Mouse (Mus musculus) embryonic facial prominence, embryonic 15.5 days (tissue): ENCODE data around the gene Triml2. TPM values are rescaled to one million over a fixed set of nuclear protein-coding genes. Genes with fewer than 3 reads are reported as not detected.

Experiments
- ATAC-seq: fragments of 200-750 bp; cut with Nextera tagmentation; 2 replicates; pipeline ENCODE4 v1.8.0; 2017; ENCODE audit warnings: low read depth, moderate TSS enrichment; ENCODE audit not compliant: insufficient number of reproducible peaks, low FRiP score, low TSS enrichment
- H3K27ac ChIP-seq: fragments of 300-500 bp; sonication (generic); replicated peaks from 2 replicates; pipeline ENCODE4 v1.5.1; 2015; ENCODE audit warnings: mild to moderate bottlenecking, inconsistent platforms
- H3K27me3 ChIP-seq: fragments of 300-500 bp; sonication (generic); 2 replicates; pipeline ENCODE4 v1.6.1; 2015; ENCODE audit warnings: inconsistent platforms
- H3K36me3 ChIP-seq: fragments of 300-500 bp; sonication (generic); 2 replicates; pipeline ENCODE4 v1.6.1; 2015; ENCODE audit warnings: mild to moderate bottlenecking, inconsistent platforms
- H3K4me1 ChIP-seq: fragments of 300-500 bp; sonication (generic); 2 replicates; pipeline ENCODE4 v1.6.1; 2015; ENCODE audit warnings: inconsistent platforms
- H3K4me2 ChIP-seq: fragments of 300-500 bp; sonication (generic); replicated peaks from 2 replicates; pipeline ENCODE4 v1.6.1; 2015; ENCODE audit warnings: mild to moderate bottlenecking, inconsistent platforms
- H3K4me3 ChIP-seq: fragments of 300-500 bp; sonication (generic); replicated peaks from 2 replicates; pipeline ENCODE4 v1.5.1; 2015; ENCODE audit warnings: mild to moderate bottlenecking, inconsistent platforms
- H3K9ac ChIP-seq: fragments of 300-500 bp; sonication (generic); 2 replicates; pipeline ENCODE4 v1.6.1; 2015; ENCODE audit warnings: inconsistent platforms
- H3K9me3 ChIP-seq: fragments of 300-500 bp; sonication (generic); replicated peaks from 2 replicates; pipeline ENCODE4 v1.6.1; 2016; ENCODE audit warnings: inconsistent platforms
- WGBS: fragments of 180-500 bp; shearing (Covaris S2); methylation state at CpG from one replicate; pipeline ENCODE4 v1.1.7; 2015; 5-methylcytosine and 5-hydroxymethylcytosine counted together
- polyA plus RNA-seq: library from polyadenylated mRNA; unstranded; fragments of >200 nt; fragmentation: Nextera tagmentation; extraction: Ambion mirVana; gene quantifications from 2 replicates; pipeline ENCODE4 v1.2.1, GENCODE M21; 2015

The Triml2 gene
- polyA plus RNA-seq, 1 experiment from 2014 or later, result not detected

DNA sequence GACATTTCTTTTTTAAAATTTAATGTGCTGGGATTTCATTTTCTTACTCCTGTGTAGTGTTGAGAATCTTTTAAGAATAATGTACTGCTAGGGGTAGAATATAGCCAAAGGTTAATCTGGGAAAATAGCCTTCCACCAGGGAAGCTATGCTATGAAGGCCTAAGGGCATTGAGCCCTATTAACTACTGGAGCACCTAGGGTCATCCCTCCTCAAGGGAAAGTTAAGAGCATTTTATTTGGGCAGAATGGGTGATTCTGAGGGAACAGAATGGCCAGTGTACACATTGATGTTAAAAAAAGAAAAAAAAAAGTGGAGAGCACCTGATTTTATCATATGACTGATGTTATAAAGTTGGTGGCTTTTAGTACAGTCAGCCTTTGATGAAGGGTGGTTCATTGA lies 35.2 kb downstream of the Triml2 start:
- no peaks in the 10 kb centered on the region for H3K27me3 ChIP-seq
- ATAC-seq, result no peak
- H3K9me3 ChIP-seq, result no peaks in the 10 kb centered on the region
- H3K4me3 ChIP-seq, result no peak overlapping the region
- no peaks in the 10 kb centered on the region for H3K4me1 ChIP-seq
- H3K9ac ChIP-seq, result no peak overlapping the region
- H3K27ac ChIP-seq, result no peak overlapping the region
- H3K36me3 ChIP-seq, result no peaks in the 10 kb centered on the region
- no peak overlapping the region for H3K4me2 ChIP-seq

DNA sequence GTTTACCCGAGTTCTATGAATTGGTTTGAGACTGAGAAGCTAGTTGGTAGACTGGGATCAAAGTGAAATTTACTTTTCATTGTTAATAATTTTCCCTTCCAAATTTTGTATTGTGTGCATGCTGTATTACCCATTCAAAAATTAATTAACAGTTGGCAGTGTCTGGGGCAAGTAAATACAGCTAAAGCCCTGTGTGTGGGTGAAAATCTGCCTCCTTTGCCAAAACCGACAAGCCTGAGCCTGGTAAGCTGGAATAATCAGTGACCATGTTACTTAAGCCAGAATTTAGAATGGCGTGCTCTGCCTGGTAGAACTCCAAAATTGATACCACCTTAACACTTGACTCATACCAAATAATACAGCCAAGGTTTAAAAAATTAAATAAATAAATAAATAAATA lies 63.0 kb downstream of the Triml2 start:
- no peak overlapping the region for H3K4me2 ChIP-seq
- no peak overlapping the region for H3K27ac ChIP-seq
- H3K4me1 ChIP-seq, result no peaks in the 10 kb centered on the region
- 69% methylated on average over 3 of the region's 3 CpGs for WGBS
- no peak overlapping the region for H3K4me3 ChIP-seq
- no peaks in the 10 kb centered on the region for H3K9me3 ChIP-seq
- H3K27me3 ChIP-seq, result no peaks in the 10 kb centered on the region
- no peak for ATAC-seq
- H3K9ac ChIP-seq, result no peak overlapping the region
- H3K36me3 ChIP-seq, result no peaks in the 10 kb centered on the region

Other genes with a start within 250 kb of the Triml2 start
- gene Triml1, start 39.1 kb upstream of the Triml2 start, polyA plus RNA-seq, result not detected in 2 replicates
- not detected in 2 replicates for gene Zfp42, start 126.4 kb downstream of the Triml2 start, polyA plus RNA-seq